Mouse (Mus musculus): ENCODE data around the gene Gm37240.

DNA sequence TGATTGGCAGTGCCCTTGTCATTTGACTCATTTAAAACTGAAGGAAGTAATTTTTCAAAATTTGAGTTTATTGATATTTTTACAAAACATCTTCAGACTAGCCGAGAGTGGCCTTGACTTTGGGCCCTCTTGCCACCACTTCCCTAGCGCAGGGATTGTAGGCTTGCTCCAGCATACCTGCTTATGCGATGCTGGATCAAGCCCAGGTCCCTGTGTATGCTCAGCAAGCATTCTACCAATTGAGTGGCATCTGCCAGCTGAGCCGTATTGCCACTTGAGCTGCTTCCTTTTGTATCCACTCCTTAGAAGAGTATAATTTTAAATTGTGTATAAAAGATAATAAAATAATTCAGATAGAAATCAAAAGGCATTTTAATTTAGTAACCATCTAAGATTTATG lies 1046.0 kb downstream of the Gm37240 start:
- TF ChIP-seq CTCF (IDR thresholded peaks at IDR 0.05; ENCODE audit: borderline replicate concordance, insufficient read depth, low read length) (no peak), POLR2A (IDR thresholded peaks at IDR 0.05; ENCODE audit: low read depth, low read length) (no peak)
